Mouse (Mus musculus): ENCODE data around the gene Lamc2.

- no peak for TF ChIP-seq GATA1 (IDR thresholded peaks at IDR 0.05; ENCODE audit: low read length)
- no peak for TF ChIP-seq TAL1 (IDR thresholded peaks at IDR 0.05; ENCODE audit: low read length)
Measured at GRCm38 (mm10) chr1:153171011-153171410, 15.2 kb downstream of the Lamc2 start.
